Mouse (Mus musculus): ENCODE results near the gene Szrd1. TPM values are rescaled to one million over a fixed set of nuclear protein-coding genes. Genes with fewer than 3 reads are reported as not detected.

The Szrd1 gene
- 10 to 100 TPM; 91.0 to 93.7 TPM for total RNA-seq (2021)

DNA sequence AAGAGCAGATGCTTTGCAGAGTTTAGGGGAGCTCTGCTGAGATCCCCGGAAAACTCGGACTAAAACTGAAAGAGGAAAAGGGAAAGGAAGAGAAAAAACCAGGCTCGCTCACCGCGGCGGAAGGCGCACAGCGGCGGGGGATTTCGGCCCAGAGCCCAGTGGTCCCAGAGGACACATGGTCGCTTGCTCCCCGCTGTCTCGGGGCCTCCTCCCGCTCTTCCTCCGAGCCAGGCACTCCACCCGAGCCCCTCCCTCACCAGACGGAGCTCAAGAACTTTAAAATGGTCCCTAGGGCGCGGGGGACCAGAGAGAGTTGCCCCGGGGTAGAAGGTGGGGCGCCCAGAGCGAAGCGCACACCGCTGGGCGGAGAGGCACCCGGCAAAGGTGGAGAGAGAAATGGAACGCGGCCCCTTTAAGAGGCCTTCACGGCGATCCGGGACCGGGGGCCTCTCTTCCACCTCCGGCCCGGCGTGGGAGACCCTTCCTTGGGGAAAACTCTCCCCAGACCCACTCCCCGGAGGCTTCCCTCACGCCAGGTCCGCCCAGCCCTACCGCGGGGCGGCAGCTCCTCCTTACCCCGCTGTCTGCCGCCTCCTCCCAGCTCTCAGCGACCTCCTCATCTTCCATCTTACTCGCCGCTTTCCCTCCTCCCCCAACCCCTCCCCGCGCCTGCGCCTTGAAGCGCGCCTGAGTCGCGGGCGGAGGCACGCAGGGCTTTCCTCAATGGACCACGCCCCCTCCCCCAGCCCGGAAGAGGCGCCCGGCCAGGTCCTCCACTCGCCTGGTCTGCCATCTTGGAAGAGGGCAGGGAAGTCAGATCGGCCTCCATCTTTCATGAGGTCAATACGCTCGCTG is at the start of gene Szrd1:
Gene Szrd1, minus strand, starts transcription at position 660 of the 855 bp plus-strand sequence.
- intact Hi-C loops (cut with DNase I): loop anchor here (10.0 kb wide), 1 partner anchor 175 kb away; the partner anchor contains the start of gene Sdhb
- peak; percentile 98 to 99 for DNase-seq

DNA sequence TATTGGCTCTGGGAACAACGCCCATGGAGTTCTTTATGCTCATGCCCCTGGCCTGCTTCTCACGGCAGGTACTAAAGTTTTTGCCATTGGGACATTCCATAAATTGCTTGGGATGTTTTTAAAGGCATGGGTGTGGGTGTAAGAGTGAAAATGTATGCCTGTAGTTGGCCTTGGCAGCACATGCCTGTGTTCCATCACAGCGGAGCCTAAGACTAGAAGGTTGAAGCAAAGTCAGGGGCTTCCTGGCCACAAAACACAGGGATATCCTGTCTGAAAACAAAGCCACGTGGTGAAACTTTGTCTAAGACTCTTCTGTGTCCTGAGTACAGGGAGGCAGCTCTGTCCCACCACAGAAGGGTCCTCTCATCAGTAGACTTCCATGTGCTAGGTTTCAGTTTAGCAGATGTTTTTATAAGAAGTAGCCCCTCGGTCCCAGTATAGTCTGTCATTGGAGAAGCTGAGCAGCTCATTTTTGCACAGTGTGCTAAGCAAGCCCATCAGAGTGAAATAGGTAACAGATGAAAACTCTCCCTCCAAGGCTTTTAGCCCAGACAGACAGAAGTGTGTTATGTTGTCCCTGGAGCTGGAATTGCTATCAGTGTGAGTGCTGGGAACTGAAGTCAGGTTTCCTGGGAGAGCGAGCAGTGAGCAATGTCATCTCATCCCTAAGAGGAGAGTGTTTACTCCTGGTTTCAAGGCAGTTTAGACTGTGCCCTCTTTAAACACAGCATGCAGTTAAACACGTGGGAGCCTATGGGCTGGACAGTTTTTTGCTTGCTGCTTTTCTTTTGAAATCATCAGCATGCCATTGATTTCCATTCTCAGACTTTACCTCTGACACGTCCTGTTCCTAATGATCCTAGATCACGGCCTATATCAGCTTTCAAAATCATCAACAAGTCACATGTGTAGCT is 47.6 kb upstream of the Szrd1 start:
- intact Hi-C loops (cut with DNase I): no loop called here
- no peak for DNase-seq

DNA sequence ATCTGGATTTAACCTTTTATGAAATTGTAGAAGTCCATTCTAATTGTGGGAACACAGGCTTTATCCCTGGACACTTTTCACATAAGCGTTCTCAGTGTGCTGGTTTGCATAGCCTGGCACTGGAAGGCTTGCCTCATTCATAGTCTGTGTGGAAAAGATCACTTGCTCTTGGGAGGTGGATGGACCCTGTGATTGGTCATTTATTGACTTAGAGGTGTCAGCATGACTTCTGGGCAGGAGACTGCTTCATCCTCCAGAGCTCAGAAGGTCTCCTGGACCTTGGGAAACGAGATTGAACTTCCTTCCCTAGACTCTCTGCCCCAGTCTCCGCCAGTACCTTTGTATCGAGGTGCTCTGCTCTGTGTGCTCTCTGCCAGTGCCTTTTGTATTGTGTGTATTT is 44.9 kb upstream of the Szrd1 start:
- intact Hi-C loops (cut with DNase I): no loop called here
- no peak for DNase-seq

DNA sequence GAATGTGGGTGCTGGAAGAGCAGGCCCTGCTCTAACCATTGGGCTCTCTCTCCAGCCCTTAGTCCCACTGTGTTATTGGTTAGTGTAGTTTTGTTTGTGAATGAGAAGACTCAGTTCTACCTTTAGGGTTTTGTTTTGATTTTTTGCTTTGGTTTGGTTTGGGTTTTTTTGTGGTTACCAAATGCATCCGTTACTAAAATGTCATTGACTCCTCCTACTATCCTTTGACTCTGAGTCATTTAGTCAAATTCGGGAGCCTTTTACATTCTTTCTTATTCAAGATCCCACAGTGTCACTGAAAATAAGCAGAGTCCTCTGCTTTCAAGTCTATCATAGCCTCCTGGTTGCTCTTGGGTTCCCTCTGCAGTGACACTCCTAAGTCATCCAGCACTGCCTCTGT is 44.4 kb upstream of the Szrd1 start:
- no peak for DNase-seq
- intact Hi-C loops (cut with DNase I): no loop called here

DNA sequence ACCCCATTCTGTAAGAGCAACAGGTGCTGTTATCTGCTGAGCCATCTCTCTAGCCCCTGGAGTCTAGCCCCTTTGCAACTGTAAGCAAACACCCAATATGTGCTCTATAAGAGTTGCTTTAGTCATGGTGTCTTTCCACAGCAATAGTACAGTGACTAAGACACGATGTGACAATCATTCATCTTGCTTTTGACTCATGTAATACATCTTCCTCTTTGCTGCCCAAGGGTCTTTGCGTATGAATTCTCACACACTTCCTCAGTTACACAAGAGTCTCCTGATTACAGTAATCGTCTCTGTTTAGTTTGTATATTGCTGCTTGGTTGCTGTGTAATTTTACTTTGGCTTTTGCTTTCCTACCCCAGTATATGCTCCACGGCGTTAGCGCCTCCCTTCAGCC is 42.4 kb upstream of the Szrd1 start:
- intact Hi-C loops (cut with DNase I): no loop called here
- DNase-seq: no peak

DNA sequence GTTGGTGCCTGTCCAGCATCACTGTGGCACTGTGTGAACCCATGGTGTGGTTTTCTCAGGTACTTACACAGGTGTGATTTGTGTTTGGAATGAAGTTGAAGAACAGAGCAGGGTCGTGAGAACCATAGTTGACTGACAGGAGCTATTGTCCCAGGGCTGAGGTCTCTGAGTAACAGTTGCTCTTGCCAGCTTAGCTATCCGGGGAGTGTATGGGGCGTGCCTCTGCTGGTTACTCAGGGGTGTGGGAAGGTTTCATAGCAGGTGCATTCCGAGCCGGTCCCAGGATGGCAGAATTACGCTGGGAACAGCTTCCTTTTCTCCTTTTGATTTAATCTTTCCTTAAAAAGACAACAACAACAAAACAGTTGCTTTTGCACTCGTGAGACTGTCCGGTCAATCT is 41.3 kb upstream of the Szrd1 start:
- intact Hi-C loops (cut with DNase I): no loop called here
- no peak for DNase-seq

DNA sequence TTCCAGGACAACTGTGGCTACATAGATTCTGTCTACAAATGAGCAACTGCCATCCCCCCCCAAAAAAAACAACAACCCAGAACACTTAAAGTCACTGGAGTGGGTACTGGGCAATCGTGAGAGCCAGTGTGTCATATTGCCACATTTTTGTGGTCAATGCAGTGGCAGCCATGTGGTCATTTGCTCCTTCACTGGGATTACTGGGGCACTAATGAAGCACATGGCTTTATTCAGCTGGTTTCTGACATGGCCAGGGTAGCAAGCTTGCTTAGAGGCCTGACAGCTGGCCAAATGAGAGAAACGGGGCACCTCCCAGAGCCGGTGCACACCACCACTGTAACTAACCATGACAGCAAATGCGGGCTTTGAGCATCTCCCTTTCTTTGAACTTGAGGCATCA is 38.9 kb upstream of the Szrd1 start:
- no peak for DNase-seq
- intact Hi-C loops (cut with DNase I): no loop called here

DNA sequence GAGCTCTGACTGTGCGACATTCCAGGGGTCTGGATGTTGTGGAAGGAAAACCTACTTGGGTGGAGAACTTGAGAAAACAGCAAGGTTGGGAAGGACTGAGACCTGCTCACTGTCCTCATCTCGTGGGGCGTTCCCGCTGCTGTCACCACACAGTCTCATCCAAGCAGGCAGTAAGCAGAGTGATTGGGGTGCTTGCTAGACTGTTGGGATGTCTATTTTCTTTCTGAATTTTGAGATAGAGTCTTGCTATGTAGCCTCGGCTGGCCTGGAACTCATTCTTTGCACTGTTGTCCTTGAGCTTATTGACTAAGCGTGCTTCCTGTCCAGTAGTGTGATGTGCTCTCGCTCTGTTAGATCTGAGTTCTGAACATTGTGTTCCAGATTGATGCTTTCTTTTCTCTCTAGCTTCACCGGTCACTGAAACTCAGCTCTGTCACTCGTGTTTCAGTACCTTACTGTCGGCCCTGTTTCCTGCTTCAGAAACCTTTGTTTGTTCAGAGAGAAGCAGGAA is 36.8 kb upstream of the Szrd1 start:
- intact Hi-C loops (cut with DNase I): no loop called here
- peak in 1 of 2 experiments; percentile 19 for DNase-seq

DNA sequence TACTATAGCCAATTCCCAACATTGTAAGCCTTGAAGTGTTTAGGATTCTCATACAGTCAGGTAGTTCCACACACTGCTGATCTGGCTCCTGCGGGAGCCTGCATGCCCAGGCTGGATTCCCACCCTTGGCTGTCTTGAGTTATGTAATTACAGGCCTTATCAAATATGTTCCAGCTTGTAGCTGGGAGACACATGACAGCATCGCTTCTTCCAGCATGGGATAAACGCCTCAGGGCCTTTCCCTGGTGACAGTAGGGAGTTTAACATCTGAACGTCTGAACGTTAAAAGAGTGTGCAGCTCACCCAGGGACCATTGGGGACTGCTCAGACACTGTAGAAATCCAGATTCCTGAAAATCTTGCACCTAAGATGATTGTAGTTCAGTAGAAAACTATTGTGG is 36.2 kb upstream of the Szrd1 start:
- DNase-seq: peak; percentile 22 to 50
- intact Hi-C loops (cut with DNase I): no loop called here

DNA sequence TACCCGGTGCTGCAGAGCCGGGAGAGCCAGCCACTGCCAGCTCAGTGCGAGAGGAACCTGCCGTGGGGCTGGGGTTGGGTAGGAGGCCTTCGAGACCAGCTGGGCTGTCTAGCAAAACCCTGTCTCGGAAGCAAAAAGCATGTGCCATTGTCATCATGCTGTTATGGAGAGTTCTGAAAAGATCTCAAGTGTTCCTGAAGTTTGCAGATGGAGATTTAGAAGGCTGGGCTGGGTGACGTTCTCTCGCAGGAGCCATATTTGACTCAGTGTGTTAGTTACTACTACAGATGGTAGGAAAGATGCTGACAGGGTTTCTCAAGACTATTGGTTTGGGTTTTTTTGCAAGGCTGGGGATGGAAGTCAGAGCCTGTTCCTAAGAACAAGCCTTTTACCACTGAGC is 32.5 kb upstream of the Szrd1 start:
- DNase-seq: no peak
- intact Hi-C loops (cut with DNase I): no loop called here

DNA sequence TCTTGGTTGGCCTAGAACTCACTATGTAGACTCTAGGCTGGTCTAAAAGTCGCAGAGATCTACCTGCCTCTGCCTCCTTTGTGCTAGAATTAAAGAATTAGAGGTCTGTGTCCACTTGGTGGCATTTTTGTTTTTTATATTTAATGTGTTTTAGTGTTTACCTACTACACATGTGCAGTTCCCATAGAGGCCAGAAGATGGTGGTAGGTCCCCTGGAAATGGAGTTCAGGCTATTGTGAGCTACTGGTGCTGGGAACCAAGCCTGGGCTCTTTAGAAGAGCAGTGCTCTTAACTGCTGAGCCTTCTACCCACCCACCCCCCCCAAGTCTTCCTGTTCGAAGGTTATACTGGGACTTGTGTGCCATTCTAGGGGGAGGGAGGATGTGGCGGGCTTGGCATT is 27.6 kb upstream of the Szrd1 start:
- no peak for DNase-seq
- intact Hi-C loops (cut with DNase I): loop anchor here (2.0 kb wide), 1 partner anchor 22 kb away; no protein-coding TSS in a partner anchor

DNA sequence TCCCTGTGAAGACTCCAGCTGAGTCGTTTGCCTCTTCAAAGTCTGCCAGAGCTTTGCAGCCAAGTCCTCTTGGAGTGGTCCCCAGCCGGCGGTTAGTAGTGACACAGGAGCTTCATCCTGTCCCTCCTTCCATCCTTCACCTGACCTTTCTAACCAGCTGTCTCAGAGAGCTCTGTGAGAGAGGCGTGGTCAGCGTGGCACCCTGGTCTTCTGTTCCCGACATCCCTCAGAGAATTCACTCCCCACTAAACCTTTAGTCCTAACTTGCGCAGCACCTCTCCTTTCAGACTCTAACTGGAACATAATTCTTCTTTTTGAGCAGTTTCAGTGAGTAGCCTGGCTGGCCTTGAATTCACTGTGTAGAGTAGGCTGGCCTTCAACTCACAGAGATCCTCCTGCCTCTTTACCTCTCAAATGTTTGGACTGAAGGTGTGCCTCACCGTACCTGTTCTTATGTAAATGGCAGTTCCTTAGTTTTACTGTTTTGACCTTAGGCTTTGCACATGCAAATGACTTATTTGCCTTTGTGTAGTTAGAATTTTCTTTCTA is 26.2 kb upstream of the Szrd1 start:
- intact Hi-C loops (cut with DNase I): loop anchor here (2.0 kb wide), 1 partner anchor 23 kb away; no protein-coding TSS in a partner anchor
- DNase-seq: no peak

DNA sequence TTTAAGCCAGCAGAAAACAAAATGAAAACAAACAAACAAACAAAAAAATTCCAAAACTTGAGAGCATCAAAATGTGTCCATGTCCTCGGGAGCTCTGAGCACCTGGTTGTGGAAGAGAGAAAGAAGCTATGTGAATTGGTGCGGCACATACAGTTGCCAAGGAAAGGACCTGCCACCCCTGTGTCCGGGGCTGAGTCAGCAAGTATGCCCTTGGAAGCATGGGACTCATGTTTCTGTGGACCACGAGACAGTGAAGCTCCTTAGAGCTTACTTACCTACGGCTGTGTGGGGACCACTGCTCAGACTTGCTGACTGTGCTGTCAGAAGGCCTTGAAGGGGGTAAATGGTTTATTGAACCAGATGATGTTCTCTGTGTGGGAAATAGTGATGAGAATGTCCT is 24.2 kb upstream of the Szrd1 start:
- intact Hi-C loops (cut with DNase I): no loop called here
- DNase-seq: no peak

DNA sequence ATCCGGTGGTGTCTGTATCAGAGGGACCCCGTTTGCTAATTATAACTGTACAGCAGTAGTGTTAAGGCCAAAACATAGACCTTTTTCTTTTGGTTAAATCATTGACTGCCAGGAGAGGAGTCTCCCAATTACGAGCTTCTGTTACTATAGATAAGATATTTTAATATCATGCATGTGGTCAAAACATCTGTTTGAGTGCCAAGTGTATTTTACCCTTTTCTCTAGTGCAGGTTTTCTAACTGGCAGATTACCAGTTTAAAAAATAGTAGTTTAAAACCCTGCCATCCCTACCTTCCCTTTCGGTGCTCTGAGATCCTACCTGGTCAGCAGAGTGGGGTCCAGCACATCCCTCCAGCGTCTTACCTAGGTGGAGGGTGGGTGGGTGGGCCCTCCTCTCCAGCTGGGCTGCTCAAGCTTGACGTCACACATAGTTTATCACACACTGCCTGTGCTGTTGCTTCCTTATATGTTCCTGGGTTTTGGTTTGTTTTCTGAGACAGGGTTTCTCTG is 22.2 kb upstream of the Szrd1 start:
- DNase-seq: no peak
- intact Hi-C loops (cut with DNase I): no loop called here

DNA sequence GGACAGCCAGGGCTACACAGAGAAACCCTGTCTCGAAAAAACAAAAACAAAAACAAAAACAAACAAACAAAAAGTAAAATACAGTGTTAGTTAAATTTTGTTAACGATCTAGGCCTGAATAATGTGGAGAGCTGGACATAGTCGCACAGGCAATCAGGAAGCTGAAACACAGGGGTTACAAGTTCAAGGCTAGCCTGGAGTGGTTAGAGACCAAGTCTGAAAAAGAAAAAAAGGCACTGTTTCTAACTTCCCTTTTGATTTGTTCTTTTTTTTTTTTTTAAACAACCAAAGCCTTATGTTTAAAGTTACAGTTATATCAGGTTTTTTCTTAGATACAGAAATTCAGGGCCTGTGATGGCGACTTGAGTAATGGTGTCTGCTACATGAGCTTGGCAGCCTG is 20.6 kb upstream of the Szrd1 start:
- DNase-seq: no peak
- intact Hi-C loops (cut with DNase I): no loop called here

DNA sequence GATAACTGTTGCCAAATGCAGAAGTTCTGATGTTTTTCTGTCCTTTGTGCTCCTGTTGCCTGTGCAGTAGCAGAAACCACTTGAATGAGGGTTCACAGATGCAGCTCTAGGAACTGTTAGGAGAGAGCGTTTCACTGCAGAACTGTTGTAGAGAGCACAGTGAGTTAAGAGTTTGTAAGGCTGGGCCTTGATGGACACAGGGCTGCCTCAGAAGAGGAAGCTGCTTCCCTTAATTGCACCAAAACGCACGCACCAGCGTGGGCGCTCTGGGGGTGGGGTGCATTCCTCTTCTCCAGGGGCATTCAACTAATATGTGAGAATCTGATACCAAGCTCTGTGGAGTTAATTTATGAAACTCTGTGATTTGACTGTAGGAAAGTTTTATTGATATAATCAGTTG is 20.1 kb upstream of the Szrd1 start:
- DNase-seq: no peak
- intact Hi-C loops (cut with DNase I): no loop called here

DNA sequence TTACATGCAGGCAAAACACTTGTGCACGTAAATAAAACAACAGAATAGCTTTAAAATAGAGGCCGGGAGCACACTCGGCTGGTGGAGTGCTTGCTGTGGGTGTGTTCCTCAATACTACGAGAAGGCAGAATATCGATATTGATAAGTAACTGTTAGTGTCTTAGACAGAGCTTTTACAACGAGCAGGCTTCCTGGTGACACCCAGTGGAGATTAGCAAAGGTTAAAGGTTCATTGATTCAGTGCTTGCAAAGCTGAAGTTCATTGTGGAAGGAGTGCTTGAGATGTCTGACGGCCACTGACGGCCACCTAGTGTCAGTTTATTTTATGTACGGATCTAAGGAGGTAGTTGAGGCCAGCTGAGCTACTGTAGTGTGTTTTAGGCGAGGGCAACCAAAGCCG is 19.5 kb upstream of the Szrd1 start:
- DNase-seq: no peak
- intact Hi-C loops (cut with DNase I): no loop called here

DNA sequence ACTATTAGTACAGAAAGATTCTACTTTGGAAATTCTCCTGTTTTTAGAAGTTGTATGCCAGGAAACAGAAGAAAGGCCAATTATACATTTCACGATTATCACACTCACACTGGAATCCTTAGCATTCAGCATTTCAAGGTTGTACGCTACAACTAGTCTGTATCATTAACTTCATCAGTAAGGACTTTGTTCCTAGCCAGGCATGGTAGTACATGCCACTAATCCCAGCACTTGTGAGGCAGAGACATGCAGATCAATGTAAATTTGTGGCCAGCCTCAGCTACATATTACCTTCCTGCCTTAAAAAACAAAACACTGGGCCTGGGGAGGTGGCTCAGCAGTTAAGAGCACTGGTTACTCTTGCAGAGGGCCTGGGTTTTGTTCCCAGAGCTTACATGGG is 19.0 kb upstream of the Szrd1 start:
- intact Hi-C loops (cut with DNase I): no loop called here
- no peak for DNase-seq

DNA sequence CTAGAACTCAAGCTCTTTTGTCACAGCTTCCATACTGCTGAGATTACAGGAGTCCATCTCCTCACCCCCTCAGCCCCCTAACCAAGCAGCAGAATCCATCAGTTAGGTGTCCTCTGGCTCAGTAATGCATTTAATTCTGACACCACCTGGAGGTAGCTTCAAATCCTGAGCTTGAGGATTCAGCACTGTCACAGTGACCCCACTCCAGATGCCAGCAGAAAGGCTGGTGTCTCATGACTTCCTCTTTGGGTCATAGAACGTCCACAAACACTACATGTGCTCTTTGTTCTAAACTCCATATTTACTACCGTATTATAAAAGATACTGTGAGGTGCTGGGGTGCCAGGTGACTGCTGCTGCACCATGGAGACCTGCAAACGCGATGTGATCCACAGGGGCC is 17.9 kb upstream of the Szrd1 start:
- DNase-seq: no peak
- intact Hi-C loops (cut with DNase I): no loop called here

DNA sequence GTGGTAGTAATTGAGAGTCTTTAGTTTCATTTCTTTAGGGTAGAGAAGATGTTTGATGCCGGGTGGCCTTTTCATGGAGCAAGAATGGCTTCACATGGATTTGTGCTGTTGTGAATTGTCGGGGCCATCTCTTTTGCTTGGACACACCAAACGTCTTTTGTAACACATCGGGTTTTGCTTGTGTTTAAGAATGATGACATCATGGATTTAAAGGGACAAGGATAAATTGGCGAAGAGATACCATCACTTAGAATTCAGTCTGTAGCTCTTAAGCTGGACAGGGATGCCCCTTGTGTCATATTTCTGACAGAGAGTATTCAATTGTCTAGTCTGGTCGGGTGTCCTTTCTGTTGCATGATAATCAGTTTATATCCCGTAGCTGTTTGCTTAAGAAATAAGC is 9.5 kb upstream of the Szrd1 start:
- intact Hi-C loops (cut with DNase I): loop anchor here (5.0 to 10.0 kb wide), 2 partner anchors 63 to 646 kb away; partner anchors contain the start of genes Casp9, Dnajc16 and Rsg1
- no peak for DNase-seq

Data from heart, postnatal 36 days (tissue).